Mouse (Mus musculus): ENCODE measurements around the gene Paxx. TPM values are rescaled to one million over a fixed set of nuclear protein-coding genes. Genes with fewer than 3 reads are reported as not detected.

Paxx gene
- polyA plus RNA-seq, 1 experiment from 2014 or later: 41.6 TPM

GRCm38 (mm10) chr2:25498622-25499478 is 38.0 kb upstream of the Paxx start:
- H3K9ac ChIP-seq: 0 out of 2 replicates have a peak overlapping the region, but pooled peaks have one; percentile 18
- 71% methylated on average over 15 of the region's 15 CpGs for WGBS
- H3K27me3 ChIP-seq: no peaks in the 10 kb centered on the region
- no peaks in the 10 kb centered on the region for H3K9me3 ChIP-seq (replicated peaks)
- no peak for ATAC-seq (ENCODE audit: low FRiP score)
- no peak overlapping the region for H3K4me2 ChIP-seq (replicated peaks)
- H3K4me3 ChIP-seq: no peak overlapping the region
- peaks cover 15% of the 10 kb centered on the region for H3K36me3 ChIP-seq
- peaks cover 18% of the 10 kb centered on the region for H3K4me1 ChIP-seq
- no peak overlapping the region for H3K27ac ChIP-seq

- Histone ChIP-seq H3K4me3 (no peak overlapping the region), H3K4me1 (peaks cover 18% of the 10 kb centered on the region), H3K27ac (no peak overlapping the region), H3K9me3 (replicated peaks) (no peaks in the 10 kb centered on the region), H3K27me3 (no peaks in the 10 kb centered on the region), H3K4me2 (replicated peaks) (no peak overlapping the region), H3K36me3 (peaks cover 6% of the 10 kb centered on the region), H3K9ac (no peak overlapping the region)
- no peak for ATAC-seq (ENCODE audit: low FRiP score)
- 60% methylated on average over 6 of the region's 6 CpGs for WGBS
These were observed 37.1 kb upstream of the Paxx start for GRCm38 (mm10) chr2:25497846-25498575.

- Histone ChIP-seq H3K9me3 (replicated peaks) (no peaks in the 10 kb centered on the region), H3K4me1 (peaks cover 8% of the 10 kb centered on the region), H3K27me3 (no peaks in the 10 kb centered on the region), H3K4me2 (replicated peaks) (no peak overlapping the region), H3K36me3 (no peaks in the 10 kb centered on the region), H3K27ac (no peak overlapping the region), H3K4me3 (no peak overlapping the region), H3K9ac (no peak overlapping the region)
- ATAC-seq (ENCODE audit: low FRiP score): no peak
- 43% methylated on average over 4 of the region's 4 CpGs for WGBS
These were observed 35.6 kb upstream of the Paxx start for GRCm38 (mm10) chr2:25496462-25496861.

GRCm38 (mm10) chr2:25493476-25493961 is 32.6 kb upstream of the Paxx start, which contains the start of gene Lcn12:
TSS of gene Lcn12 (minus strand) at chr2:25493911.
- ATAC-seq (ENCODE audit: low FRiP score): no peak
- no peak within 1 kb of the TSS for H3K27ac ChIP-seq
- H3K9ac ChIP-seq: no peak within 1 kb of the TSS
- no peaks in the 10 kb centered on the region for H3K36me3 ChIP-seq
- H3K4me2 ChIP-seq (replicated peaks): no peak within 1 kb of the TSS
- no peaks in the 10 kb centered on the region for H3K4me1 ChIP-seq
- 86% methylated on average over 5 of the region's 5 CpGs for WGBS
- no peaks in the 10 kb centered on the region for H3K27me3 ChIP-seq
- H3K9me3 ChIP-seq (replicated peaks): no peaks in the 10 kb centered on the region
- H3K4me3 ChIP-seq: no peak within 1 kb of the TSS

DNA sequence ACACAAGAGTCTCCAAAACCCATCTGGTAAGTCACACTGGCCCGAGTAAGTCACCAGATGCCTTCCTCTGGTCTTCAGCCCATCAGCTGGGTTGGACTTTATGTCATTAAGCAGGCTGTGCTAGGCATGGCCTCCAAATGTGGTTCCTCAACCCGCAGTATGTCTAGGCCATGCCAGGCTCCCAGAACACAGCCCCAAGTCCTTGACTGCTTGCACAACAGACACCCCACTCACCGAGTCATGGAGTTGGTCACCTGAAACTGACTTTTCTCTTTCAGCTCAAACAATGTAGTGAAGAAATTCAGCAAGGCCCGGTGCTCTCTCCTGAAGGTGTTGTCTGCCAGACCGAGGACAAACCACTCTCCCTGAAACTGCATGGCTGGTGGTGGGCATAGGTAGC is 32.1 kb upstream of the Paxx start:
- Histone ChIP-seq H3K4me1 (no peaks in the 10 kb centered on the region), H3K9me3 (replicated peaks) (no peaks in the 10 kb centered on the region), H3K27ac (no peak overlapping the region), H3K4me3 (no peak overlapping the region), H3K36me3 (no peaks in the 10 kb centered on the region), H3K4me2 (replicated peaks) (no peak overlapping the region), H3K27me3 (no peaks in the 10 kb centered on the region), H3K9ac (no peak overlapping the region)
- WGBS: 90% methylated on average over 5 of the region's 5 CpGs
- ATAC-seq (ENCODE audit: low FRiP score): no peak

DNA sequence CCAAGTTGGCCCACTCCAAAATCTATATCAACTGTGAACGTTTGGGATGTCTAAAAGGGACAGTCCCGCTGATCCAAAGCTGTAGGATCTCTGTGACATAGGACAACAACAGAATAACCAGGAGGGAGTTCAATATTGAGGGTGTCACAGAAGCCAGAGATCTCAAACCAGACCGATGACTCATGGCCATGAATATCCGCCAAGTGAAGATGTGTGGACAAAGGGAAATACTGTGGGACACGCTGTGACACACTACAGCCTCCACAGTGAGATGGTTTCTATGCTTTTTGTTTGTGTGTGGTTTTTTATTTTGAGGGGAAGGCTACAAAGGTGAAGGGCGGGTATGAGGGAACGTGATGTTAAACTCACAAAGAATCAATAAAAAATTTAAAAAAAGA is 27.8 kb upstream of the Paxx start:
- WGBS: 82% methylated on average over 7 of the region's 7 CpGs

DNA sequence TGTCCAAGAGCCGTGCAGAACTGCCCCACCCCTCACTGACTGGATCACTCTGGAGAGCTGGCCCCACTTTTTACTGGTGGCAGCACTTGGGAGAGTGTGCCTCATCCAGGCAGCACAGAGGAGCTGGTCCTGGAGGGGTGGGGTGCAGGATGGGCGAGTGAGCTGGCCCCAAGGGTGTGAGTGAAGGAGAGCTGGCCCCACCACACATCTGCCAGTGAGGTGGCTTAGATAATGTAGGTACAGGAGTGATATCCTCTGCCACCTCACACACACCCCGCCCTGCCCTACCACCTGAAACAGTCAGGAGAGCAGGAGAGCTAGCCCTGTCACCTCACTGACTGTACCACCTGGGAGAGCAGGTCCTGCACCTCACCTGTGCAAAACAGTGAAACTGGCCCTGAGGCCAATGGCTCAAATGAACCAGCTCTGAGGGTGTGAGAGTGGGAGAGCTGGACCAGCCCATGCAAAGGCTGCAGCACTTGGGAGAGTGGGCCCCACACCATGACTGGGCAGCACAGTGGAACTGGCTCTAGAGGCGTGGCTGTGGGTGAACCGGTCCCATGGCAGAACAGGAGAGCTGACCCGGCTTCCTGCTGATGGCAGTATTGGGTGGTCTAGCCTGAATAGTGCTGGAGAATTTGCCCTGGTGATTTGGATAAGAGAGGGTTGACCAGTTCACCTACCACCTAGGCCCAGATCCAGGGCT is 27.2 kb upstream of the Paxx start:
- Histone ChIP-seq H3K9me3 (replicated peaks) (no peaks in the 10 kb centered on the region), H3K27ac (no peak overlapping the region), H3K4me3 (no peak overlapping the region), H3K4me1 (no peaks in the 10 kb centered on the region), H3K4me2 (replicated peaks) (no peak overlapping the region), H3K27me3 (0 out of 2 replicates have a peak, but pooled peaks cover 3% of the 10 kb centered on the region), H3K36me3 (no peaks in the 10 kb centered on the region), H3K9ac (no peak overlapping the region)
- 76% methylated on average over 6 of the region's 6 CpGs for WGBS
- ATAC-seq (ENCODE audit: low FRiP score): no peak

More for the DNA sequence above, 27.8 kb upstream of the Paxx start:
- ATAC-seq (ENCODE audit: low FRiP score): no peak
- no peak overlapping the region for H3K27ac ChIP-seq
- H3K27me3 ChIP-seq: 0 out of 2 replicates have a peak, but pooled peaks cover 3% of the 10 kb centered on the region
- no peak overlapping the region for H3K4me3 ChIP-seq
- H3K9me3 ChIP-seq (replicated peaks): no peaks in the 10 kb centered on the region
- no peaks in the 10 kb centered on the region for H3K36me3 ChIP-seq
- H3K9ac ChIP-seq: no peak overlapping the region
- no peak overlapping the region for H3K4me2 ChIP-seq (replicated peaks)
- H3K4me1 ChIP-seq: no peaks in the 10 kb centered on the region

- Histone ChIP-seq H3K27me3 (0 out of 2 replicates have a peak, but pooled peaks cover 3% of the 10 kb centered on the region), H3K4me1 (no peaks in the 10 kb centered on the region), H3K9ac (no peak overlapping the region), H3K36me3 (no peaks in the 10 kb centered on the region), H3K9me3 (replicated peaks) (no peaks in the 10 kb centered on the region), H3K4me3 (no peak overlapping the region), H3K4me2 (replicated peaks) (no peak overlapping the region), H3K27ac (no peak overlapping the region)
- 71% methylated on average over 11 of the region's 11 CpGs for WGBS
- no peak for ATAC-seq (ENCODE audit: low FRiP score)
These were observed 24.2 kb upstream of the Paxx start for GRCm38 (mm10) chr2:25484901-25485647.

DNA sequence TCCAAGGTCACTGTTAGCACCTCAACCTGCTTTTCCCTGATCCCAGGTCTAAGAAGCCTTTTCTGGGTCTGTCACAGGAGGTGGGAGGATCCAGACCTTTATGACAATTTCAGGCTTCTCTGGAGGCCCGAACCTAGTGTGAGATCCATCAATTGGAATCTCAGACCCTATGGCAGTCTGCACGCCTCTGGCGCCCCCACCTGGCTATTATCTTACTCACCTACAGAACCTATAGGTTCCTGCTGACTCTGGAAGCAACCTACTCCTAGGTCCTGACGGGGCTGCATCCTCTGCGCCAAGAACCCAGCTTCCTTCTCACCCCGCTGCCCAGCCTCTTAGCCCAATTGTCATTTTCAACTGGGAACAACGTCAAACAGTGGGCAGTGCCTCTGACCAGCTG is 22.1 kb upstream of the Paxx start:
- H3K27me3 ChIP-seq: 0 out of 2 replicates have a peak, but pooled peaks cover 7% of the 10 kb centered on the region
- no peak for ATAC-seq (ENCODE audit: low FRiP score)
- WGBS: 31% methylated on average over 7 of the region's 7 CpGs
- H3K27ac ChIP-seq: no peak overlapping the region
- H3K4me2 ChIP-seq (replicated peaks): no peak overlapping the region
- no peak overlapping the region for H3K9ac ChIP-seq
- H3K36me3 ChIP-seq: no peaks in the 10 kb centered on the region
- no peaks in the 10 kb centered on the region for H3K4me1 ChIP-seq
- no peaks in the 10 kb centered on the region for H3K9me3 ChIP-seq (replicated peaks)
- H3K4me3 ChIP-seq: no peak overlapping the region

DNA sequence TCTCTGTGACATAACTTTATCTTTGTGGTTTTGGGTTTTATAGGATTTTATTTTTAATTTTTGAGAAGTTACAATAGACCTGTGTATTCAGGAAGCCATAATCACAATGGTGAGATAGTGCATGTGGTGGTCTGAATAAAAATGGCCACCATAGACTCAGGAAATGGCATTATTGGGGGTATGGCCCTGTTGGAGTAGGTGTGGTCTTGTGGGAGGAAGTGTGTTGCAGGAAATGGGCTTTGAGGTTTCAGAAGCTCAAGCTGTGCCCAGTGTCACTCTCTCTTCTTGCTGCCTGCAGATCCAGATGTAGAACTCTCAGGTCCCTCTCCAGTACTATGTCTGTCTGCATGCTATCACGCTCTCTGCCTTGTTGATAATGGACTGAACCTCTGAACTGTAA is 19.6 kb upstream of the Paxx start:
- 84% methylated on average over 1 of the region's 1 CpGs for WGBS
- ATAC-seq (ENCODE audit: low FRiP score): no peak
- Histone ChIP-seq H3K36me3 (no peaks in the 10 kb centered on the region), H3K9me3 (replicated peaks) (no peaks in the 10 kb centered on the region), H3K9ac (no peak overlapping the region), H3K27ac (no peak overlapping the region), H3K4me2 (replicated peaks) (no peak overlapping the region), H3K4me3 (no peak overlapping the region), H3K27me3 (peaks cover 7% of the 10 kb centered on the region; the same call in 1 of the 2 replicates), H3K4me1 (no peaks in the 10 kb centered on the region)

GRCm38 (mm10) chr2:25479551-25480311 is 18.8 kb upstream of the Paxx start:
- ATAC-seq (ENCODE audit: low FRiP score): no peak

More at GRCm38 (mm10) chr2:25479551-25480311, 18.8 kb upstream of the Paxx start:
- no peak overlapping the region for H3K27ac ChIP-seq
- H3K4me3 ChIP-seq: no peak overlapping the region
- H3K4me1 ChIP-seq: no peaks in the 10 kb centered on the region
- H3K9ac ChIP-seq: no peak overlapping the region
- H3K27me3 ChIP-seq: peaks cover 7% of the 10 kb centered on the region; the same call in 1 of the 2 replicates
- H3K9me3 ChIP-seq (replicated peaks): no peaks in the 10 kb centered on the region
- 78% methylated on average over 10 of the region's 10 CpGs for WGBS
- no peak overlapping the region for H3K4me2 ChIP-seq (replicated peaks)
- no peaks in the 10 kb centered on the region for H3K36me3 ChIP-seq

Measured in hindbrain, embryonic 12.5 days (tissue).